In the genomic region with DNA sequence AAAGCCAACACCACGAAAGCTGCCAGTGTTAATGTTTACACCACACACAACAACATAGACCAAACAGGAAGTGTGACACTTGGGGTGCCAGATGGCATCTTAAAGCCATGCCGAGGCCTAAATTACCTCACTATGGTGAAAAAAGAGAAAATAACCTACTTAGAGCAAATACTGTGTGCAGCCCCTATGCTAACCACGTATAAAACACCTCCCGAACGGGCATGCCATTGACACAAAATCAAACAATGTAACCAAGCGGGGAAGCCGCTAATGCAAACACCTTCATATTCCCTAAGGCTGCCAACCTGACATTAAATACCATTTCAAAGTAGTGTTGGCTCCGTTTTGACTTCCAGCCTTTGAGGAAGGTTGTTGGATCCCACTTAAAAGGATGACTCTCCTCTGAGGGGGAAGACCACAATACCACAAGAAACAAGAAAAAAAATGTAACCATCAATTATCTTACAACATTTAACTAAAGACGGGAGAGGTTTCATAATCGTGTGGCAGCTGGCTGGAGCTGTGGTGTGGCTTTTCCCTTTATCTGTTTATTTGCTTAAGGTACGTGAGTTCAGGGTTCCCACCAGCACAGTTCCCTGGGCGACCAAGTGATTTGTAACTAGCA, we compare ENCODE assay signal across 19 mouse cellular contexts.
DNase-seq lines count a peak whose midpoint lies in the region; ATAC-seq and TF ChIP-seq lines count a peak whose summit lies in the region.
"Had no signal": no experiment of that assay in that cellular context is flagged by ENCODE, and none has a peak within 500 bp of the region (broad histone marks: within the 10 kb centered on the region; RNA-seq: fewer than 3 reads in every experiment).

No protein-coding gene starts in this region.

- no peak overlapping the region for H3K4me3 ChIP-seq in left cerebral cortex, adult 2 months
- H3K4me3 ChIP-seq: heart, embryonic 13.5 days; liver, embryonic 12.5 days; midbrain, embryonic 13.5 days; neural tube, embryonic 12.5 days had no signal

- ATAC-seq in granulocyte monocyte progenitor cell, adult 5-6 weeks (replicated peaks; ENCODE audit: poor library complexity, severe bottlenecking) = peak; percentile 70
- ATAC-seq: forebrain, postnatal 0 days; liver, embryonic 12.5 days; midbrain, embryonic 13.5 days had no signal

- no peak overlapping the region for H3K27ac ChIP-seq in left cerebral cortex, adult 2 months
- H3K27ac ChIP-seq: heart, embryonic 13.5 days; liver, embryonic 12.5 days; midbrain, embryonic 13.5 days; neural tube, embryonic 12.5 days had no signal

- intact Hi-C loops in left cerebral cortex, adult 2 months (cut with DNase I) = no loop called here
- intact Hi-C loops in left cerebral cortex, postnatal 25 days (cut with DNase I) = no loop called here

- DNase-seq in adrenal gland, adult (ENCODE audit: inconsistent age in 2 of 2, low spot score in 1 of 2) = peak; percentile 9 to 28
- no peak for DNase-seq in adrenal gland, postnatal 36 days
- DNase-seq in CD4-positive helper T cell, adult 2 months (ENCODE audit: low read depth, low spot score) = peak; percentile 78
- peak; percentile 35 to 51 for DNase-seq in natural killer cell, adult 2 months (ENCODE audit: low spot score in 2 of 2)
- no peak for DNase-seq in left cerebral cortex, adult 2 months (ENCODE audit: extremely low spot score in 1 of 2, low spot score in 2 of 2)
- no peak for DNase-seq in urinary bladder, postnatal 25 days (ENCODE audit: low spot score)
- no peak for DNase-seq in left cerebral cortex, postnatal 25 days (ENCODE audit: low spot score in 2 of 2)
- DNase-seq: adrenal gland, postnatal 14 days; cerebellum, adult 9-11 months; forebrain, postnatal 0 days; gastrocnemius, postnatal 14 days; heart, postnatal 4 days; lung, postnatal 10 days; right cerebral cortex, postnatal 4 days had no signal

- TF ChIP-seq CTCF in left cerebral cortex, adult 2 months (IDR thresholded peaks at IDR 0.05) = no peak

Comparison
In these comparisons a context has a peak if more than half of its experiments do, and no peak if none do; other contexts are left out.
1. DNase-seq: peak in adrenal gland, adult (2 of 2), CD4-positive helper T cell, adult 2 months (single experiment) and natural killer cell, adult 2 months (2 of 2); none in adrenal gland, postnatal 36 days (0 of 2), left cerebral cortex, adult 2 months (0 of 2), urinary bladder, postnatal 25 days (single experiment) and left cerebral cortex, postnatal 25 days (0 of 2).